Mouse (Mus musculus): ENCODE data around the gene Evc2.

DNA sequence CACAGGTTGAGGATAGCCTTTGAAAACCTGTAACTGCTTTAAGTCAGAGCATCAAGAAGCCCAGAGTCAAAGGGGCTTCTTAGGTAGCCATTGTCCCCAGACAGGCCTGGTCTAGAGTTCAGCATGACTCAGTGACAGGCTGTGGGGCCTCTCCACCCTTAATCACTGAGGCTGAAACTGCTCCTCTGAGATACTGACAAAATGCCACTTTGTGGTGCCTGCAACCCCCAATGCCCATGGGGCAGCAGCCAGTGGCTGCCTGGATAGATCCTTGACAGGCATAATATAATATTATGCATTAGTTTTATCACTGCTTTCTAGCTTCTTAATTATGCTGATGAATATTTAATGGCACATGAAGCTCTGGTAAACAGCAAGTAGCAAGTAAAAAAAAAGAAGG is 88.9 kb downstream of the Evc2 start:
- TF ChIP-seq CTCF (IDR thresholded peaks at IDR 0.05; ENCODE audit: low read depth) (no peak), EP300 (IDR thresholded peaks at IDR 0.05; ENCODE audit: low read depth) (no peak)

All from liver, postnatal 0 days (tissue).